Mouse (Mus musculus) MEL (cell line): ENCODE measurements at regions not wholly inside any gene's neighbourhood (a gene's known extent, or its start where the extent isn't known, plus 50 kb on each side); places are given as distances from the start of the nearest gene placed in this dataset.

Source experiments
- CTCF ChIP-seq, 3 experiments: IDR thresholded peaks in 2 of 3; conservative IDR thresholded peaks in 1 of 3; 2 replicates each; pipeline ENCODE4 v1.5.1; 2011 to 2012; ENCODE audit warnings: low read length in 3 of 3, low read depth in 2 of 3, mild to moderate bottlenecking in 2 of 3, improper control_type of control experiment in 1 of 3, inconsistent platforms in 1 of 3, mixed read lengths in 1 of 3, moderate library complexity in 1 of 3; ENCODE audit not compliant: control insufficient read depth in 1 of 3, insufficient read depth in 1 of 3, poor library complexity in 1 of 3, severe bottlenecking in 1 of 3
- E2F4 ChIP-seq: IDR thresholded peaks from 2 replicates; pipeline ENCODE4 v1.6.1; 2011; ENCODE audit warnings: low read depth, low read length, improper control_type of control experiment, borderline replicate concordance
- EP300 ChIP-seq, 2 experiments: IDR thresholded peaks; 2 replicates each; pipeline ENCODE4 v1.6.1; 2011; ENCODE audit warnings: improper control_type of control experiment in 2 of 2, low read length in 2 of 2, low read depth in 1 of 2, mild to moderate bottlenecking in 1 of 2
- MAX ChIP-seq: IDR thresholded peaks from 2 replicates; pipeline ENCODE4 v1.6.1; 2011; ENCODE audit warnings: low read length, improper control_type of control experiment
- MEF2A ChIP-seq: IDR thresholded peaks from 2 replicates; pipeline ENCODE4 v1.6.1; 2014; ENCODE audit warnings: low read depth, mild to moderate bottlenecking, inconsistent platforms, low read length, improper control_type of control experiment; ENCODE audit not compliant: poor library complexity, insufficient replicate concordance, severe bottlenecking; ENCODE audit errors: extremely low read depth
- POLR2A ChIP-seq, 2 experiments: IDR thresholded peaks; 2 replicates each; pipeline ENCODE4 v1.6.1; 2011 to 2012; ENCODE audit warnings: low read length in 2 of 2, mild to moderate bottlenecking in 2 of 2, control low read depth in 1 of 2, improper control_type of control experiment in 1 of 2, low read depth in 1 of 2, moderate library complexity in 1 of 2; ENCODE audit not compliant: control insufficient read depth in 1 of 2, insufficient read depth in 1 of 2, poor library complexity in 1 of 2
- POLR2AphosphoS2 ChIP-seq: IDR thresholded peaks from 2 replicates; pipeline ENCODE4 v1.6.1; 2011; ENCODE audit warnings: low read length, improper control_type of control experiment
- USF1 ChIP-seq: IDR thresholded peaks from 2 replicates; pipeline ENCODE4 v1.6.1; 2014; ENCODE audit warnings: low read depth, mild to moderate bottlenecking, inconsistent platforms, low read length, improper control_type of control experiment, moderate library complexity
- ZC3H11A ChIP-seq: IDR thresholded peaks from 2 replicates; pipeline ENCODE4 v1.6.1; 2012; ENCODE audit warnings: low read depth, mild to moderate bottlenecking, inconsistent platforms, low read length, improper control_type of control experiment

DNA sequence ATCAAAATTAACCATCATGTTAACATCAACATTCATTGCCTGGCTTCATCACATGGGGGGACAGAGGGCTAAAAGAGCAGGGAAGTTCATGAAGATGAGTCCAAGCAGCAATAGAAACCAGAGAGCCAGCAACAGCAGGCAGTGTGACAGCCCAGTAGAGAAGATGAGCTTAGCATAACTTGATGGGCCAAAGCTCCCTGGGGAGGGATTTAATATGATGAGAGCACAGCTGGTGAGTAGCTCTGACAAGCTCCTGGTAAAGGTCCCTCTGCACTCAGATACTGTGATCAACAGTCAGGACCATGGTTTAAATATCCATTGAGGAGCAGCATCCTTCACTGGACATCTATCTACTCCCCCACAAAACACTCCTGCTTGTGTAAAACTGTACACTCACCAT, 377.2 kb upstream of the Gm10295 start:
- no peak for TF ChIP-seq CTCF (IDR thresholded peaks at IDR 0.05 in 2 of 3, conservative IDR thresholded peaks at IDR 0.05 in 1 of 3; ENCODE audit: control insufficient read depth in 1 of 3, insufficient read depth in 1 of 3, low read depth in 2 of 3, low read length in 3 of 3, poor library complexity in 1 of 3, severe bottlenecking in 1 of 3)
- no peak for TF ChIP-seq USF1
- no peak for TF ChIP-seq POLR2A (IDR thresholded peaks at IDR 0.05; ENCODE audit: control insufficient read depth in 1 of 2, insufficient read depth in 1 of 2, low read depth in 1 of 2, low read length in 2 of 2, poor library complexity in 1 of 2)
- TF ChIP-seq E2F4: no peak
- TF ChIP-seq ZC3H11A: no peak
- TF ChIP-seq MAX: no peak
- TF ChIP-seq EP300 (IDR thresholded peaks at IDR 0.05; ENCODE audit: low read depth in 1 of 2, low read length in 2 of 2): no peak
- TF ChIP-seq POLR2AphosphoS2: no peak
- TF ChIP-seq MEF2A: no peak
